Mouse (Mus musculus) 416B (cell line): ENCODE data around the gene Mmp25.
"Not testable (repeated sequence)": the region's sequence is repeated elsewhere in the genome, so short reads cannot be mapped to it uniquely, and the experiment has no call there.

Source experiments
- DNase-seq: peaks from one replicate; pipeline ENCODE4 v3.0.0; 2011; ENCODE audit warnings: low read depth

Gene Mmp25

DNA sequence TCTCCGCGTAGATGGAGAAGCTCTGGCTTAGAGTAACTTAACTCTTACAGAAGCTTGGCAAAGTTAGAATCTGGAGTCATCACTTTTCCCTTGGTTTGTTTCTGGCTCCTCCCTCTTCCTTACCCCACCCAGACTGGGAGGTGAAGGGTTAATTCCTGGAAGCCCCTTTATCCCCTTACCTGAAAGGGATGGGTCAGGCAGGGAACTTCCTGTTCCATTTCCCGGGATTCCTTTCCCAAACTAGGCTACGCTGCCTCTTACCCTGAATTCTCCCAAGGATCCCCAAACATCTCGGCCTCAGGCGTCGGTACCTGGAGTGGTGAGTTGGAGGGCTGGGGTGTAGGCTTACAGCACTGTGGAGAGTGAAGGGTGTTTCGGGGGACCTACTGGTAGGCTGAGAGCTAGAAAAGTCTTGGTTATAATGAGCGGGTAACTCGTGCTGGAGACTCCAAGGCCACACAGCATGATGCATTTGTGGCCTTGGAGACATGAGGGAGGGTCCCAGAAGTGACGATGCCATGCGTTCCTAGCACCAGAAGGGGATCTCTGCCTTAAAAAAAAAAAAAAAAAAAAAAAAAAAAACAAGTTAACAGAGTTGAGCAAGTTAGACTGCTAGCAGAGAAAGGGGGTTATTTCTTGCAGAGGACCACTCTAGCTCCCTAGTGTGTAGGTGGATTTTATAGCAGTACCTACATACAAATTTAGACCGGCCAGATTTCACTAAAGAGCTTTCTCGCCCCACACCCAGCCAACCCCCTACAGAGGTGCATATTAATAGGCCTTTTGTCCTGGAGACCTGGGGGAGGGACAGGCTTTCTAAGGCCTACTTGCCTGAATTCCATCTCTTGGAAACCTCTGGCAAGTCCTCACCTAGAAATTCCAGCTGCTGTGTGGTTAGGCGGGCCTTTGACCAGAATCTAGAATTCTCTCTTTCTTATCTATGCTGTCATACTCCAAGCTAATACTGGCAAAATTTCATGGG is 44.1 kb downstream of the Mmp25 start, which contains the start of gene Zscan10:
Zscan10 (plus strand) TSS at position 216 of the 982 bp plus-strand sequence.
- no peak for DNase-seq

DNA sequence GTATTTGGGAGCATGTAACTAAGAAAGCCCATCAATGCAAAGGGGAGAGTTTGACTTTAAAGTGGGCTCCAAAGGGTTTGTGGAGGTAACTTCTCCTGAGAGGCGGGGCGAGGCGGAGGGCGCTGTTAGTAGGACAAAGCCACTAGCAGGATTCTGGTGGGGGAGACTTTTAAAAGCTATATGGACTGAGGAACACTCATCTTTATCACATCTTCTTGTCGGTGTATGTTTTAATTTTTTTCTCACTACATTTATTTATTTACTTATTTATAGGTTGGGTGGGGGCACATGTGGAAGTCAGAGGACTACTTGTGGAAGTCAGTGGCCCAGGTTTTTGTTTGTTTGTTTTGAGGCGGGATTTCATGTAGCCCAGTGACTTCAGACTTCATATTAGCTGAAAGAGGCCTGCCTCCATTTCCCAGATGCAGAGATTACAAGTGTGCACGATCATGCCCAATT is 45.4 kb downstream of the Mmp25 start:
- peak; percentile 81 for DNase-seq

GRCm38 (mm10) chr17:23598582-23599552 is 46.2 kb downstream of the Mmp25 start, which contains the start of gene Zfp13:
Zfp13 (minus strand) TSS chr17:23599487.
- DNase-seq = peak; percentile 99

DNA sequence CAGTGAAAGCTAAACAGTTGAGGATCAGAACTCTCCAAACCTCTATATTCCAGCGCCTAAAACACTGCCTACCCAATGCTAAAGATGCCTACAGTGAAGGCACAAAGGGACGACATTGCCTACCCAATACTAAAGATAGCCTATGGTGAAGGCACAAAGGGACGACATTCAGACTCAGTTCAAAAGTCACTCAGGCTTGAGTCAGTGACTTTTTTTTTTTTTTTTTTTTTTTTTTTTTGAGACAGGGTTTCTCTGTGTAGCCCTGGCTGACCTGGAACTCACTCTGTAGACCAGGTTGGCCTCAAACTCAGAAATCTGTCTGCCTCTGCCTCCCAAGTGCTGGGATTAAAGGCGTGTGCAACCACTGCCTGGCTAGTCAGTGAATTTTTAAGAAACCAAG is 49.9 kb downstream of the Mmp25 start:
- DNase-seq = not testable (repeated sequence)

GRCm38 (mm10) chr17:23592926-23593300 is 52.2 kb downstream of the Mmp25 start:
- no peak for DNase-seq

DNA sequence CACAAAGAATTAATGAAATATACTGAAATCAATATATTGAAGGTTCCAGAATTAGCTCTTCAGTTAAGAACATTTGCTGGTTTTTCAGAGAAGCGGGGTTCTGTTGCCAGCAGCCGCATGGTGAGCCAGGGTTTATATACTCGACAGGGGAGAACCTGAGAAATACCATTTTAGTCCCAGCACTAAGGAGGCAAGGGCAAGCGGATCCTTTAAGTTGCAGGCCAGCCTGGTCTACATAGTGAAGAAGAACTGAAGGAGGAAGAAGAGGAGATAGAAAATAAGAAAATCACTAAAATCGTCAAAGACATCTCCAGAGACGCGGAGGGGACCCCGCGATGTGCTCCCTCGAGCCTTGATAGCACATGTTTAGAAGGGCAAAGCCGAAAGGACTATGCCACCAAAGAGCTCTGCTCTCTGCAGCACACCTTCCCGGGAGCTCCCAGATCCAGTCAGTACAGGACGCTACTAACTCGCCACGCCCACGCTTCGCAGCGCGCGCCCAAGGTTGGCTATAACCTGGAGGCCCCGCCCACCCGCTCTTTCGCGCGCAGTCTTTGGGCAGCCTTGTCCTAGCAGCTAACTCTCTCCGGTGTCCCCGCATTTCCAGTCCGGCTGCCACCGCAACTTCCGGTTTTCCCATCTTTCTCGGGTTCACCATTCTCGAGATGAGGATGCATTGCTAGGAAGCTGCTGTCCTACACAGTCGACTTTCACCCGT is 52.7 kb downstream of the Mmp25 start:
- DNase-seq = no peak

DNA sequence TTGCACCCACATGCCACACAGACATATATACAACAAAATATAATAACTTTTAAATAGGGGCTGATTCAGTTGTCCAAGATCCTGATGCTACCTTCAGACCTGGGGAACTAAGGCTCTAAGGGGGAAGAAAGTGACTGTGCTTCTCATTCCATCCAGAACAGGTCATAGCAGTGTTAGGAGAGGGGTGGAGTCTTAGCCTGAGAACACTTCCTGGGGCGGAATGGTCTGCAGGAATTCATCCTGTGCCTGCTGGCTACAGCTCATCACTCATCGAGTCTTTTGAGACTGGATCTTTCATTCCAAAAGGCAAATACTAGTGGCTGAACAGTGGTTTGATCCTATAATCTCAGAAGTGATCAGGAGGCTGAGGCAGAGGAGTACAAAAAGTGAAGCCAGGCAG is 57.8 kb downstream of the Mmp25 start:
- DNase-seq = no peak

DNA sequence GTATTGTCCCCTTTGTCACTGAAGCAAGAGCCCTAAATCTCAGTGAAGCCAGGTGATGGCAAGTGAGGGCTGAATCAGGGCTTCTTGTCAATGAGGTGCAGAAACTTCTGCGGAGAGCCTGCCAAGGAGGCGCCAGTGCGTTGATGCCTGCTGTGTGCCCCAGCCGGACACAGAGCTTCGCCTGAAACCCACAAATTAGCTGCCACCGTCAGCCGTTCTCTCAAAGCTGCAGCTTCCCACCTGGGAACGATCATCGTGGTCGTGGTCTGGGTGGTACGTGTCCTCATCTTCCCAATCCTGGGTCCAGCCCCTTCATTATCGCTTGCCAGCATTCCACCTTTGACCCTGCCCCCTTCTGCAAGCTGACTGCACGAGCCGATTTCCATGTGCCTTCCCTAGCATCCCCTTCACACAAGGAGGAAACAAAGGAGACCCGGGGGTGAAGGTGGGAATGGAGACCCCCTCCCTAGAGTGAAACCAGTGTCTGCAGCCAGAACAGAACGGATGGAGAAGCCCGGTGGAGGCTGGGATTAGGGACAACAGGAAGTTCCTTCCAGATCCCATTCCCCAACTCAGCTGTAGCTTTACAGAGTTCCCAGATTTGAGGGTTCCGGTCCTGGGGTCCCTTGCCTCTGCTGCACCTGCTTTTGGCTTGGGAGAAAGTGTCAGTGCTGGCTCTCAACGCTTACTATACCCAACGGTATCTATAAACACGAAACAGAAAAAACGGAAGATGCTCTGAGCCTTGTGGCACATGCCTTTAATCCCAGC is 59.2 kb downstream of the Mmp25 start:
- no peak for DNase-seq

DNA sequence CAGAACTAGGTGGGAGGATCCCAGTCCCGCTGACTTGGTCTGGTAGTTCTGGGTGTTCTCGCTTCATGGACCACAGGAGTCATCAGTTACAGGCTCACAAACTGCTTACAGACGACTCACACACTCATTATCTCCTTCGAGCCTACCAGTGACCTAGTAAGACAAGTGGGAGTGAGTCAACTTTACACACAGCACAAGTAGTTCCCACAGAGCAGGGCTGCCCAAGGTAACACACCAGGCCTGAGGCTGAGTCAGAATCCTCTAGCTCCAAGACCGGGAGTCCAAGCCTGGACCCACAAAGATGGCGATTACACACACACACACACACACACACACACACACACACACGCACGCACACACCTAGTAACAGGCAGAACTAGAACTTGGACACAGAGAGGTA is 60.3 kb downstream of the Mmp25 start:
- DNase-seq = no peak
